Mouse (Mus musculus) heart, adult 2 months (tissue): ENCODE measurements around the gene Pde6h. TPM values are rescaled to one million over a fixed set of nuclear protein-coding genes. Genes with fewer than 3 reads are reported as not detected.

Experiments
- DNase-seq, 2 experiments: peaks; one replicate each; pipeline ENCODE4 v3.0.0; 2021
- H3K27ac ChIP-seq: fragments of 200-600 bp; 2 replicates; pipeline ENCODE4 v1.8.1; 2022
- H3K27me3 ChIP-seq: fragments of 200-500 bp; 2 replicates; pipeline ENCODE4 v1.6.1; 2012; ENCODE audit warnings: mild to moderate bottlenecking, low read length, inconsistent platforms, mixed read lengths; ENCODE audit not compliant: control insufficient read depth, insufficient read depth
- H3K36me3 ChIP-seq: fragments of 200-500 bp; 2 replicates; pipeline ENCODE4 v1.6.1; 2012; ENCODE audit warnings: low read length, inconsistent platforms; ENCODE audit not compliant: control insufficient read depth, insufficient read depth
- H3K4me1 ChIP-seq: fragments of 200-500 bp; 2 replicates; pipeline ENCODE4 v1.6.1; 2011; ENCODE audit warnings: low read length; ENCODE audit not compliant: control insufficient read depth, insufficient read depth
- H3K4me3 ChIP-seq: fragments of 200-600 bp; 2 replicates; pipeline ENCODE4 v1.8.1; 2022
- H3K79me2 ChIP-seq: fragments of 200-500 bp; replicated peaks from 2 replicates; pipeline ENCODE4 v1.6.1; 2012; ENCODE audit warnings: mild to moderate bottlenecking, inconsistent platforms, low read length, moderate library complexity, mixed read lengths; ENCODE audit not compliant: control insufficient read depth, insufficient read depth
- H3K9ac ChIP-seq: fragments of 200-500 bp; 2 replicates; pipeline ENCODE4 v1.6.1; 2012; ENCODE audit warnings: low read depth, mild to moderate bottlenecking, control low read depth, inconsistent platforms, low read length, mixed read lengths
- CTCF ChIP-seq: fragments of 200-600 bp; IDR thresholded peaks from 2 replicates; pipeline ENCODE4 v1.8.1; 2022; ENCODE audit warnings: antibody characterized with exemption, mild to moderate bottlenecking, moderate library complexity
- EP300 ChIP-seq: fragments of 200-500 bp; IDR thresholded peaks from 2 replicates; pipeline ENCODE4 v1.6.1; 2011; ENCODE audit warnings: low read depth, low read length, control low read depth; ENCODE audit not compliant: insufficient read depth
- POLR2A ChIP-seq: fragments of 200-500 bp; IDR thresholded peaks from 2 replicates; pipeline ENCODE4 v1.6.1; 2011; ENCODE audit warnings: mild to moderate bottlenecking, low read depth, low read length, control low read depth; ENCODE audit not compliant: insufficient read depth
- WGBS: fragments of 180-500 bp; shearing (Covaris S2); methylation state at CpG from one replicate; pipeline ENCODE4 v1.1.7; 2018; 5-methylcytosine and 5-hydroxymethylcytosine counted together
- intact Hi-C: fragments of 180-260 bp; cut with DNase I; formaldehyde crosslinking; loops from one replicate; pipeline ENCODE4 v1.15.1; 2025
- polyA plus RNA-seq: library from polyadenylated mRNA; depleted of rRNA; stranded (reverse); fragments of >200 nt; gene quantifications from 2 replicates; pipeline ENCODE4 v1.2.3, GENCODE M21; 2012
- total RNA-seq, 2 experiments: library from RNA; stranded (reverse); gene quantifications; 2 replicates each; pipeline ENCODE4 v1.2.3; 2021

Pde6h gene
- total and polyA plus RNA-seq, 3 experiments, result 0.04 to 0.30 TPM; not detected in 1

GRCm38 (mm10) chr6:136957062-136957461 is 33.4 kb downstream of the Pde6h start:
- no peak for DNase-seq
- intact Hi-C loops, result no loop called here
- Histone ChIP-seq H3K27me3 (no peaks in the 10 kb centered on the region), H3K4me3 (no peak overlapping the region), H3K27ac (no peak overlapping the region), H3K4me1 (no peaks in the 10 kb centered on the region), H3K9ac (no peak overlapping the region), H3K79me2 (no peaks in the 10 kb centered on the region), H3K36me3 (no peaks in the 10 kb centered on the region)
- TF ChIP-seq CTCF (no peak), EP300 (no peak), POLR2A (no peak)
- WGBS, result 72% methylated on average over 7 of the region's 7 CpGs

GRCm38 (mm10) chr6:136959131-136959530 is 35.5 kb downstream of the Pde6h start:
- no peak for TF ChIP-seq CTCF
- no peak for TF ChIP-seq EP300
- TF ChIP-seq POLR2A, result no peak
- intact Hi-C loops, result no loop called here
- no peaks in the 10 kb centered on the region for H3K4me1 ChIP-seq
- H3K36me3 ChIP-seq, result no peaks in the 10 kb centered on the region
- H3K27ac ChIP-seq, result no peak overlapping the region
- no peaks in the 10 kb centered on the region for H3K79me2 ChIP-seq
- H3K9ac ChIP-seq, result no peak overlapping the region
- H3K27me3 ChIP-seq, result no peaks in the 10 kb centered on the region
- 49% methylated on average over 11 of the region's 11 CpGs for WGBS
- H3K4me3 ChIP-seq, result no peak overlapping the region
- DNase-seq, result no peak

GRCm38 (mm10) chr6:136962957-136963356 is 39.3 kb downstream of the Pde6h start:
- Histone ChIP-seq H3K9ac (no peak overlapping the region), H3K36me3 (no peaks in the 10 kb centered on the region), H3K4me3 (no peak overlapping the region), H3K27me3 (no peaks in the 10 kb centered on the region), H3K79me2 (no peaks in the 10 kb centered on the region), H3K4me1 (no peaks in the 10 kb centered on the region; the same call in 1 of the 2 replicates), H3K27ac (no peak overlapping the region)
- DNase-seq, result no peak
- intact Hi-C loops, result no loop called here
- WGBS, result 73% methylated on average over 11 of the region's 11 CpGs
- TF ChIP-seq EP300 (no peak), POLR2A (no peak), CTCF (no peak)

GRCm38 (mm10) chr6:136964609-136965510 is 41.2 kb downstream of the Pde6h start:
- DNase-seq, result no peak
- TF ChIP-seq POLR2A, result no peak
- no peak for TF ChIP-seq EP300
- no peak for TF ChIP-seq CTCF

GRCm38 (mm10) chr6:136965912-136966311 is 42.3 kb downstream of the Pde6h start:
- H3K4me1 ChIP-seq, result no peaks in the 10 kb centered on the region; the same call in 1 of the 2 replicates
- no peaks in the 10 kb centered on the region for H3K36me3 ChIP-seq
- H3K4me3 ChIP-seq, result no peak overlapping the region
- H3K27ac ChIP-seq, result no peak overlapping the region
- no peak overlapping the region for H3K9ac ChIP-seq
- DNase-seq, result no peak
- no peaks in the 10 kb centered on the region for H3K79me2 ChIP-seq
- no peak for TF ChIP-seq POLR2A
- no peak for TF ChIP-seq EP300
- no peak for TF ChIP-seq CTCF
- no peaks in the 10 kb centered on the region for H3K27me3 ChIP-seq
- intact Hi-C loops, result loop anchor here (5.0 kb wide), 2 partner anchors 44 to 104 kb away; partner anchors contain the start of genes Erp27 and Pde6h
- WGBS, result 66% methylated on average over 10 of the region's 10 CpGs

More at GRCm38 (mm10) chr6:136964609-136965510, 41.2 kb downstream of the Pde6h start:
- no peaks in the 10 kb centered on the region; the same call in 1 of the 2 replicates for H3K4me1 ChIP-seq
- WGBS, result 71% methylated on average over 13 of the region's 13 CpGs
- H3K9ac ChIP-seq, result no peak overlapping the region
- intact Hi-C loops, result loop anchor here (5.0 kb wide), 2 partner anchors 43 to 103 kb away; partner anchors contain the start of genes Erp27 and Pde6h
- no peak overlapping the region for H3K27ac ChIP-seq
- H3K79me2 ChIP-seq, result no peaks in the 10 kb centered on the region
- no peaks in the 10 kb centered on the region for H3K36me3 ChIP-seq
- no peak overlapping the region for H3K4me3 ChIP-seq
- H3K27me3 ChIP-seq, result no peaks in the 10 kb centered on the region

GRCm38 (mm10) chr6:136967466-136967865 is 43.8 kb downstream of the Pde6h start:
- Histone ChIP-seq H3K4me1 (no peaks in the 10 kb centered on the region; the same call in 1 of the 2 replicates), H3K27me3 (no peaks in the 10 kb centered on the region), H3K9ac (no peak overlapping the region), H3K4me3 (no peak overlapping the region), H3K79me2 (no peaks in the 10 kb centered on the region), H3K36me3 (no peaks in the 10 kb centered on the region), H3K27ac (no peak overlapping the region)
- TF ChIP-seq EP300 (no peak), POLR2A (no peak), CTCF (no peak)
- 61% methylated on average over 4 of the region's 4 CpGs for WGBS
- intact Hi-C loops, result loop anchor here (5.0 kb wide), 2 partner anchors 45 to 105 kb away; partner anchors contain the start of genes Erp27 and Pde6h
- DNase-seq, result no peak
